Mouse (Mus musculus): ENCODE measurements at regions not wholly inside any gene's neighbourhood (a gene's known extent, or its start where the extent isn't known, plus 50 kb on each side); places are given as distances from the start of the nearest gene placed in this dataset.

DNA sequence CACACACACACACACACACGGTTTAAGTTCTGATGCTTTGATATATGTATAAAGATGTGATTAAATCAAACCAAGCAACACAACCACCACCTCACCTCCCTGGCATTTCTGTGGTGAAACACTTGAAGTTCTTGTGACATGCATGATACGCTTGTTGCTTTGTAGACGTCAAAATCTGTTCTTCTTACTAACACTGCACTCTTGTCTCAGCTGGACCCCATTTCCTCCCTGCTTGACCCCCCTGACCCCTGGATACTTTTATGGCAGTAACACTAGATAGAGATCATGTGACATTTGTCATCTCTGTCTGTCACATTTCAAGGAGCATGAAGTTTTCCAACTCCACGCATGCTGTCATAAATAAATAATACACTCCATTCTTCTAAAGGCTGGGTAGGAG lies 59.7 kb upstream of the S1pr3 start:
- TF ChIP-seq CTCF (IDR thresholded peaks at IDR 0.05; ENCODE audit: borderline replicate concordance, insufficient read depth, low read depth, low read length), result no peak
- no peak for TF ChIP-seq POLR2A (IDR thresholded peaks at IDR 0.05; ENCODE audit: borderline replicate concordance, insufficient read depth, low read length)

Measured in cerebellum, adult 2 months (tissue).